Mouse (Mus musculus) regulatory T cell (primary cell): ENCODE results near the gene Strada.
"Not testable (repeated sequence)": the region's sequence is repeated elsewhere in the genome, so short reads cannot be mapped to it uniquely, and the experiment has no call there.

ENCODE experiments used
- in situ Hi-C: fragments of 300-600 bp; cut with MboI, MseI; formaldehyde crosslinking; loops from one replicate; pipeline ENCODE4 v1.15.1; 2025; ENCODE audit warnings: high pct_unique_total_duplicates

The Strada gene

GRCm38 (mm10) chr11:106202123-106202465, at the start of gene Strada:
TSS of gene Strada (minus strand) at chr11:106202168.
- in situ Hi-C loops, result no loop called here

GRCm38 (mm10) chr11:106249326-106249725, 47.4 kb upstream of the Strada start:
- in situ Hi-C loops, result no loop called here

GRCm38 (mm10) chr11:106246834-106247233, 44.9 kb upstream of the Strada start:
- in situ Hi-C loops, result no loop called here

GRCm38 (mm10) chr11:106233978-106234377, 32.0 kb upstream of the Strada start:
- in situ Hi-C loops, result not testable (repeated sequence)

- in situ Hi-C loops, result no loop called here
Observed at GRCm38 (mm10) chr11:106220603-106221002, 18.6 kb upstream of the Strada start.

- in situ Hi-C loops, result no loop called here
Observed at GRCm38 (mm10) chr11:106216730-106217490, 14.9 kb upstream of the Strada start, which contains the start of gene Ddx42. TSS of gene Ddx42 (plus strand) at chr11:106216926.

GRCm38 (mm10) chr11:106215927-106216729, 14.2 kb upstream of the Strada start, which contains the start of gene Ccdc47:
TSS of gene Ccdc47 (minus strand) at chr11:106216344.
- in situ Hi-C loops, result no loop called here

GRCm38 (mm10) chr11:106215450-106215859, 13.5 kb upstream of the Strada start:
- in situ Hi-C loops, result no loop called here

- in situ Hi-C loops, result no loop called here
Observed at GRCm38 (mm10) chr11:106214856-106215255, 12.9 kb upstream of the Strada start.

GRCm38 (mm10) chr11:106212771-106213170, 10.8 kb upstream of the Strada start:
- in situ Hi-C loops, result no loop called here

GRCm38 (mm10) chr11:106201337-106202122, 438 bp downstream of the Strada start:
- in situ Hi-C loops, result no loop called here

GRCm38 (mm10) chr11:106200756-106201155, 1.2 kb downstream of the Strada start:
- in situ Hi-C loops, result no loop called here

GRCm38 (mm10) chr11:106199997-106200396, 2.0 kb downstream of the Strada start:
- in situ Hi-C loops, result not testable (repeated sequence)

GRCm38 (mm10) chr11:106198277-106198676, 3.7 kb downstream of the Strada start:
- in situ Hi-C loops, result no loop called here

GRCm38 (mm10) chr11:106195341-106195740, 6.6 kb downstream of the Strada start:
- in situ Hi-C loops, result no loop called here

- in situ Hi-C loops, result no loop called here
Observed at GRCm38 (mm10) chr11:106194891-106195290, 7.1 kb downstream of the Strada start.

- in situ Hi-C loops, result no loop called here
Observed at GRCm38 (mm10) chr11:106194155-106194541, 7.8 kb downstream of the Strada start.

GRCm38 (mm10) chr11:106193371-106194154, 8.4 kb downstream of the Strada start:
- in situ Hi-C loops, result no loop called here

GRCm38 (mm10) chr11:106192657-106193370, 9.2 kb downstream of the Strada start:
- in situ Hi-C loops, result no loop called here

GRCm38 (mm10) chr11:106192241-106192640, 9.7 kb downstream of the Strada start:
- in situ Hi-C loops, result no loop called here
